Mouse (Mus musculus) heart, adult 2 months (tissue): ENCODE results near the gene Ndufaf8.

ENCODE experiments used
- CTCF ChIP-seq: fragments of 200-600 bp; IDR thresholded peaks from 2 replicates; pipeline ENCODE4 v1.8.1; 2022; ENCODE audit warnings: antibody characterized with exemption, mild to moderate bottlenecking, moderate library complexity
- EP300 ChIP-seq: fragments of 200-500 bp; IDR thresholded peaks from 2 replicates; pipeline ENCODE4 v1.6.1; 2011; ENCODE audit warnings: low read depth, low read length, control low read depth; ENCODE audit not compliant: insufficient read depth

DNA sequence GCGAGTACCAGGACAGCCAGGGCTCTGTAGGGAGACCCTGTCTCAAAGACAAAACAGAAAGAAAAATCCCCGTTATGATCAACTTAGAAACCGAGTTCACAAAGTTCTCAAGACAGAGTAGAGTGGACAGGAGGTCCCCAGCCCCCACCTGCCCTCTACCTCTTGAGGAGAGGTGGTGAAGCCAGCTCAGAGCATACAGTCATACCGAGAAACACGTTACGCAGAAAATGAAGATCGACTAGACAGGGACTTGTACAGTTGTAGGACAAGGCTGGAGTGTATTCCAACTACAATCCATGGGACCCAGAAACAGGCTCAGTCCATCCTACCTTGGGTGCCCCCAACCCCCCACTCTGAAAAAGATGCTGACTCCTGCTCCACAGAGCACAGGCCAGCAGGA lies 20.4 kb downstream of the Ndufaf8 start:
- TF ChIP-seq EP300 (no peak), CTCF (no peak)
